Mouse (Mus musculus): ENCODE results near the gene Zdhhc22. TPM values are rescaled to one million over a fixed set of nuclear protein-coding genes. Genes with fewer than 3 reads are reported as not detected.

The Zdhhc22 gene
- total RNA-seq, 4 experiments from 2014 or later, result not detected

DNA sequence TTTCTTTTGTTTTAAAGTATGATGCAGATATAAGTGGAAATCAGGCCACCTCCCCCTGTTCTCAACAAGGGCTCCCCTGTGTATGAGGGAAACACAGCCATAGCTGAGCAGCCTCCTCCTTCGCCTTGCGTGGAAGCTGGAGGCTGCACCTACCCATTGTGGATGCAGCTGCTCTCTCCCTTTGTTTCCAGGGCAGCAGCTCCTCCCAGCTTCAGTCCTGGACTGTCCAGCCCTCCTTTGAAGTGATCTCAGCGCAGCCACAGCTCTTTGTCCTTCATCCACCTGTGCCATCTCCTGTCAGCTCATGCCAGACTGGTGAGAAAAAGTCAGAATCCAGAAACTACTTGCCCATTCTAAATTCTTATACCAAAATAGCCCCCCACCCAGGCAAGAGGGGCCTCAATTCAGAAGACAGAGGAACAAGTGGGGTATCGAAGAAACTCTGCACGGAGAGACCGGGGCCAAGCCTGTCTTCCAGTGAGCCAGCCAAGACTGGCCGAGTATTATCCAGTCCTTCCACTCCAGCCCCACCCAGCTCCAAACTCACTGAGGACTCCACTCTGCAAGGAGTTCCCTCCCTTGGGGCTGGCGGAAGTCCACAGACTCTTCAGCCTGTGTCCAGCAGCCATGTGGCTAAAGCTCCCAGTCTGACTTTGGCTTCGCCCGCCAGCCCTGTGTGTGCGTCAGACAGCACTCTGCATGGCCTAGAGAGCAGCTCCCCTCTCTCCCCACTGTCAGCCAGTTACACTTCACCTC lies 28.5 kb downstream of the Zdhhc22 start:
- peak; percentile 75 for DNase-seq (ENCODE audit: low spot score)

DNA sequence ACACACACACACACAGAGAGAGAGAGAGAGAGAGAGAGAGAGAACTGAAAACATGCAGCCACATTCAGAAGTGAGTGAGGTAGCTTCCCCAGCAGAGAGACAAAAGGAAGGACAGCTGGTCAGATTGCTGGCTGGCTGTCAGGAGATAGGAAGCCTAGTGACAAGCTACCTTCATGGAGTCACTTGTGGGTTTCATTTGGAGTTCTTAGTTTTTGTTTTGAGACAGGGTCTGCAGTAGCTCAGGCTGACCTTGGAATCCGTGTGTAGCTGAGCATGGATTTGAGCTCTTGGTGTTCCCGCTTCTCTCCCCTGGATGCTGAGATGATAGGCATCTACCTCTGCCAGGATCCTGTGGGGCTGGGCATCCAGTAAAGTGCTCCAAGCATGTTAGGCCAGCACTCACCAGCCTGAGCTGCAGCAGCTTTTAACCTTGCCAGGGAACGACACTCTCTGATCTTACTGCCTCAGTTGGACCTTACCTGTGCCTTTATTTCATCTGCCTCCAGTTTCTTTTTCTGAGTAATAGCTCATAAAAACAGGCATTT lies 29.4 kb downstream of the Zdhhc22 start:
- DNase-seq (ENCODE audit: low spot score), result no peak

DNA sequence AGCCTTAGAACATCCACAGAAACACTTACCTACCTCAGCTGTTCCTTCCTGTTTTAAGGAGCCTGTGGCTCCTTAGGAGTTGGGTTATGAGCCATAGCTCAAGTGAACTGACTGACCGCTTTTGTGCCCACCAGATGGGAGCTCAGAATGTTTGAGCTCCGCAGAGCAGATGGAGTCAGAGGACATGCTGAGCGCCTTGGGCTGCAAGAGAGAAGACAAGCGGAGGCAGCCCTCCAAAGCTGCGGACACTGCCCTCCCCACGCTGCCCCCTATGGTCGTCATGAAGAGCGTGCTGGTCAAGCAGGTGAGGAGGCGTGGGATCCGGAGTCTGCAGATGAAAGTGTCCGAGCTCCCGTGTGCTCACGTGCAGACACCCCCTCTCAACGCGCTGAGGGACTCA lies 30.1 kb downstream of the Zdhhc22 start:
- DNase-seq (ENCODE audit: low spot score), result no peak

DNA sequence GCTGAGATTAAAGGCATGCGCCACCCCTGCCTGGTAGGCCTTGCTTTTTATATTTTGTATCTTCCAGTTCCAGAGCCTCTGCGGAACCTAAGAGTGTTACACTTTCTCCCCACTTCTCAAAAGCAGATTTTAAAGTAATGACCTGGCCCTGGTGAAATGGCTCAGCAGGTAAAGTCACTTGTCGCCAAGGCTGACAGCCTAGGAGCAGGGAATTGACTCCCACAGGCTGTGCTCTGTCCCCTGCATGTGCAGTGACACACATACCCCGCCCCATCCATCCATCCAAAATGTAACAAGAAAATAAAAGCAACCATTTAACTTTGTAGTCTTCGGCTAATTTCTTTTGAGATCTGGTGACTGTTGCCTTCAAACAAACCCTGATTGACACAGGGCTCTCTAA lies 30.6 kb downstream of the Zdhhc22 start:
- no peak for DNase-seq (ENCODE audit: low spot score)

DNA sequence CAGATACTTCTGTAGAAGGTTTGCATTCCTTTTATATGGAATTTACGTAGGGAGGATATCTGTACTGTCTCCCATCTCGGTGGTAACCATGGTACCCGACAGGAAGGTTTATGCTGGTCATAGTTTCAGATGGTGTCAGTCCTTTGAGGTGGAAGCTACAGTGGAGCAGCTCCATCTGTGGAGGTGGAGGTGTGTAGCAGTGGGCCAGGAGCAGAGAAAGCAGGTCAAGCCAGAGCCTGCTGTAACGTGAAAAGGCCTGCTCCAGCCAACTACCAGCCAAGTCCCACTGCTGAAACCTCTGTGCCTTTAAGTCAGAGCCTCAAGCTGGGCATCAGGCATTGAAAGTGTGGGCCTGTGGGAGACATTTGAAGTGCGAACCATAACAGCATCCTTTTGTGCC lies 31.7 kb downstream of the Zdhhc22 start:
- DNase-seq (ENCODE audit: low spot score), result no peak

DNA sequence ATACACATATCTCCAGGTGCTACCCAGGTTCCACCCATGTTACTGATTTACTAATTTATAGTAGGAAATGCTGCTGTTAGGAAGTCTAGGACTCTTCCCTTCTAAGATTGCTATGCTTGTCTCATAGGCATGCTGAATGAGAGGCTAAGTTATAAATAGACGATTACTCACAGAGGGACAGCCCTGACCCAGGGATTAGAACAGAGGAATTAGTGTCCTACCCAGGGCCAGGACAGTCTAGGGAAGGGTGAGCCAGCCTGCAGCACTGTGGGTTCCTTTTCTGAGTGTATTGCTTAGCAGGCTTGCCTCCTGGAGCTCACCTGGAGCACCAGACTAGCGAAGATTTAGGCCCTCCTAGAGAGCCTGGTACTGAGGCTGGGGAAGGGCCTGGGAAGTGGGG lies 34.3 kb downstream of the Zdhhc22 start:
- DNase-seq (ENCODE audit: low spot score), result peak; percentile 62

DNA sequence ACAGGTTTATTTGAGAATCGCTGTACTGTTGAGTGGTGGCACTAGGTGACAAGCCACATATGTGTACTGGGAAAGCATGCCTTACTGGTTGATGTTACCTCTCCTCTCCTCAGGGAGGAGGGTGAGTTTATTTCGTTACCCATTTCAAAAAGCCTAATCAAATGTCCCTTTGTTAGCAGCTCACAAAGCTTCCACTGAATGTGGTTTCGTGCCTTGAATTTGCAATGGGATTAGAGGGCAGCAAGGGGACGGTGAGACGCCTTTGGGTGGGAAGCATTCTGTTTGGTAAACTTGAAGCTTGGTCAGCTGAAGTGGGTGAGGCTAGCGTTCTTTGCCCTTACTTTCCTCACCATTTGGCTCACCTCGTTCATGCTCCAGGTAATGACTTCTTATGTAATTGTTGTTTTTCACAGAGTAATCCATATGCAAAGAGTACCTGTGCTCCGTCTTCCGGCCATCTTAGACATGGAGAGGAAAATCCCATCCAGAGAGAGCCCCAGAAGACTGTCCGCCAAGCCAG lies 37.8 kb downstream of the Zdhhc22 start:
- DNase-seq (ENCODE audit: low spot score), result no peak

DNA sequence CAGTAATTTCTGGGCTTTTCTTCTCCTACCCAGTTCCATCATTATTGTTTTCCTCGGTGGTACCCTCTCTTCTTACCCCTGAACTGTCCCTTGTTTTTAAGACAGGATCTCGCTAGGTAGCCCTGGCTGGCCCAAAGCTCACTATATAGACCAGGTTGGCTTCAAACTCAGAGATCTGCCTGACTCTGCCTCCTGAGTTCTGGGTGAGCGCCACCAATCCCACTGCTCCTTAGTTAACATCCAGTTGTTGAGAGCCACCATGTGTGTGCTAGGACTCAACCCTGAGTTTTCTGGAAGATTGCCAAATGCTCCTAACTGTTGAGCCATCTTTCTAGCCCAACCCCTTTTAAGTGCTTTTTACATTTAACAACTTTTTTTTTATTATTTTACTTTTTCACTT lies 39.3 kb downstream of the Zdhhc22 start:
- DNase-seq (ENCODE audit: low spot score), result no peak

DNA sequence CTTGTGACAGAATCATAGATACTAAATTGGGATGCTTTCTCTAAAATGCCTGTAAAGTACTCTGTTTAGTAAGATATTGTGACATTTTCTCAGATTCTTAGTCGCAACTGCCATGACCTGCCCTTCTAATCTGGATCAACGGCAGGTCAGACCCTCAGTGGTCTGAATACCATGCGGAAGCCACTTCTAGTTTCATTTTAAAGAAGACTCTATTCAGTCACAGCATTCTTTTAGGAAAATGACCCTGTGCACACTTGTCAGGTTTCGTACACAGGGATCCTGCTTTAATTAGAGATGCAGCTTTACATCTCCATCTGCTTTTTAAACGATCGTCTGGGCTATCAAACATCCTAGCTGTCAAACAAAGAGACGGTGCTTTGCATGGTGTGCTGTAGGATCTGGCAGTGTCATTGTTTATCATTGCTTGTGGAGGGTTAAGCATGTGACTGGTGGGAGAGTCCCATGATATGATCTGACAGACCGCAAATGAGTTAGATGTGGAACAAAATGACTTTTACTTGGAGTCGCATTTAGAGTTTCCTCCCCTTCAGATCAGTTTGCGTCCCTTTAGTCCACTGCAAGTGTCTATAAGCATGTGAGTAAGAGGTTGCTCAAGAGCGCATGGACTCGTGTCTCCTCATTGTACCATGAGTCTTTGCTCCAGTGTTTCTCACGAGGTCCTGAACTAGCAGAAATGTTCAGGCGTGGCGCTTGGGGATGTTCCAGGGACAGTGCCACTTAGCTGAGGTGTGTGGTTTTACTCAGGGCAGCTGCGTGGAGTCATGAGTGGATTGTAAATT lies 39.9 kb downstream of the Zdhhc22 start:
- DNase-seq (ENCODE audit: low spot score), result no peak

DNA sequence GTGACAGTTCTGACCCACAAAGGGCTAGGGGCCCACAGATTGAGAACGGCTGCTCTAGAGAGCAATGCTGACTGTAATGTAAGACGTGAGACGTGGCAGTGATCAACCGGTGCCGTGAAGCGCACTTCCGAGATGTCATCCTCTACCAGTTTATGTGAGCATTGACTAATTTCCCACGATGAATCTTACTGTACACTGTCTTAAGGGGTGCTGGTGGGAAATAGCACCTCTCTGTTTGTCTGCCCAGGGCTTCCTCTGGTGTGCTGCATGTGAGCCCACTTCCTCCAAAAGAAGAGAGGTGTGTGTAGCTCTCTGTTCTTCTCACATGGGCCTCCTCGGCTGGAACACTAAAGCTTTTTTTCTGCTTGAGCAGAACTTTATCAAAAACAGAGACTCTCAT lies 40.7 kb downstream of the Zdhhc22 start:
- no peak for DNase-seq (ENCODE audit: low spot score)

DNA sequence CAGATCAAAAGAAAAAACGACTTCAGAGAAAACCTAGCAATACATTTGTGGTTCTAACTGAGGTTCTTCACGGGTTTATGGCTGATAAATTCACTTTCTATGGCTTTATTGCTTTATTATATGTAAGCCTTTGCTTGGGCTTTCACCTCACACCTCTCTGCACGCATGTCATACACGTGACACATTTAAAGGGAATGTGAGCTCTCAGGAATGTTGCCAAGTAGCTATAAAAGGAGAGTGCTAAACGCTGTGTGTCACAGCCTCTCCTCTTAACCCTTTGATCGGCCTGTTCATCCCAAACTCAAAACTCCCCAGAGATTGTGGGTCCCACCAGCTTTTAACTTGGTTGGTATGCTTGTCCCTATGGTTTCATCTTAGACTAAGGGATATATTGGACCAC lies 41.6 kb downstream of the Zdhhc22 start:
- peak; percentile 66 for DNase-seq (ENCODE audit: low spot score)

DNA sequence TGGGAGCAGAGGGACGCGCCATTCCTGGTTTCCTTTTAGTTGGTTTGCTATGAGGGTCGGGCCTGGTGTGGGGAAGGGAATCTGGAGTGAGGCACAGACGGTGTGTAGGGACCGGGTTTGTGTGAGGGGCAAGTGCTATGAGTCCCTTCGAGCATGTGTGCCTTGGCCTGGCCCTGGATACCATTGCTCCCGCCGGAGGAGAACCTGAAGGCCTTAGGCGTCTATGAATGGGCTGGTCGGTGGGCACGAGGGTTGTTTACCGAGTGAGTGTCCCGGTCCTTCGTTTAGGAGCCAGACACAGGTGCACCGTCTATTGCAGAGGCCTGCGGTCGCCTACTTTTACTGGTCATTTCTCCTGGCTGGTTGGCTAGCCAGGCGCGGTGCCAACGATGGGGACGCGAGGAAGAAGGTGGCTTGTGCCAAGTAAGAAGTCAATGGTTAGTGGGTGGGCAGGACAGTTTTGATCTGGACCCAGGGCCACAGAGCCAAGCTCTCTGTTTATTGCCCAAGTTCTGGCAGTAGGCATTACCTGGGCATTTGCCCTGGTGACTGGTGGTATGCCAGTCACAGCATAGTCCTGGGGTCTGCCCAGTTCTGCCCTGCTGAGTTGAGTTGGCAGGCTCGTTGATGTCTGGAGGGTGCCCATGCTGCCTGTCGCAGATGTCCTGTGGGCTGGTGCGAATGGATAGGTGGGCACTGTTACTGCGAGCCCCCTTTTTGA lies 42.4 kb downstream of the Zdhhc22 start:
- DNase-seq (ENCODE audit: low spot score), result no peak

DNA sequence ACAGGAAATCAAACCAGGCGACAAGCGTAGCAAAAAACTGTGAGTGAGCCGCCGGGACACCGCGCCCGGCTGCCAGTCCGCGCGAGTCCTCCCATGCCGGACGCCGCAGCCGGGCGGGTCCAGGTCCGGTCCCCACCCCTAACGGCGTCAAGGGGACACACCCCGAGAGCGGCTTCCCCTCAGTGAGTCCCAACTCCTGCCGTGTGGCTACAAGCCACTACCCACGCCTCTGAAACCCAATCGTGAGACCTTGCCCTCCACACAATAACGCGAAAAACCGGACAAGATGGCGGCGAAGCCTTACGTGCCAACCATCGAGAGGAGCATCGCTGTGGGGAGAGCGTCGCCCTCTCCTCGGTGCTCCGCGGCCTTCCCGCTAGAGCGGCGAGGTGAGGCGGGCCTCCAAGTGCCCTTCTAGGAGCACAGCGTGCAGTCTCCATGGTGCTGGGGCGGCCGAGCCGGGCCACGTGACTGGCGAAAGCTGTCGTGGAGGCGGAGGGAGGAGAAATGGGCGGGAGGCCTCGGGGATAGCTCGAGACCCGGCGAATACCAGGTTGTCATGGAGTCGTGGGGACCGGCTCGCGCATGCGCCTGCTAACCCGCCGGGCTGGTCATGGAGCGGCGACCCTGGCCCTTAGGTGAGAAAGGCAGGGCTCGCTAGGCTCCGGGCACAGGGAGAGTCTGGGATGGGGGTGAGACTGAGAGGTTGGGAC lies 43.2 kb downstream of the Zdhhc22 start, which contains the start of gene Cipc:
TSS of gene Cipc (plus strand) at position 182 of the 713 bp plus-strand sequence.
- peak; percentile 98 for DNase-seq (ENCODE audit: low spot score)

DNA sequence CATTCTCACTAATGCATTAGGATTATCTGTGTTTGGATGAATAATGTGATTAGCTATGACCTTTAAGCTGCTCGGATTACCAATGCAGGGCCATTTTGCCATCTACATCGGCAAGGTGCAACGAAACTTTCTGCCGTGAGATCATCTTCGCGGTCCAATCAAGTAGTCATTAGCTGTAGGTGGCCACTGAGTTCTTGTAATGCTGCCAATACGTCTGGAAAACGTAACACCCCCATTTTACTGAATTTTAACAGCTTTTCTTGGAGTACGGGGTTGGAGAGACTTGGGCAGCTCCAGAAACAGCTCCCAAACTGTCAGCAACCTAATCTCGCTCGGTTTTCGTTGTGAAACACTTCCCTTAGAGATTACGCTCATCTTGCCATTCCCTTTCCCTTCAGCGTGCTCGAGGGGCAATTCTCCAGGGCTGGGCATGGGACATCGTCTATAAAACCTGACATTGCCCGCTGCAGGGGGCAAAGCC lies 43.9 kb downstream of the Zdhhc22 start:
- DNase-seq (ENCODE audit: low spot score), result no peak

DNA sequence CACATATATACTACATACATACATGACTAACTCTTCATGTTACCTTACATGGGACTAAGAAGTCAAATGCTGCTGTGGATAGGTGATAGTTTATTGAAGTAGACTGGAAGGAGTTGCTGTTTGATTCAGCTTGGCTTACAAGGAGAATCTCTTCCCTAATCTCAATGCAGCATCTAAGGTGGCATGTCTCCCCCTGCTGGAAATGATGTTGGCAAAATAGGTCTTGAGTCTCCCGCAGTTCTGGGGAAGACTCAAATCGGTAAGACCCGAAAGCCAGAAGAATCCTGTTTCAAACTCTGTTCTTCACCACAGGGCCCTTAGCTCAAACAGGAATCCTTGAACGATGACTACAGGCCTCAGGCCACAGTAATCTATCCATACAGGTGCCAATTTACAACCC lies 45.1 kb downstream of the Zdhhc22 start:
- peak; percentile 86 for DNase-seq (ENCODE audit: low spot score)

DNA sequence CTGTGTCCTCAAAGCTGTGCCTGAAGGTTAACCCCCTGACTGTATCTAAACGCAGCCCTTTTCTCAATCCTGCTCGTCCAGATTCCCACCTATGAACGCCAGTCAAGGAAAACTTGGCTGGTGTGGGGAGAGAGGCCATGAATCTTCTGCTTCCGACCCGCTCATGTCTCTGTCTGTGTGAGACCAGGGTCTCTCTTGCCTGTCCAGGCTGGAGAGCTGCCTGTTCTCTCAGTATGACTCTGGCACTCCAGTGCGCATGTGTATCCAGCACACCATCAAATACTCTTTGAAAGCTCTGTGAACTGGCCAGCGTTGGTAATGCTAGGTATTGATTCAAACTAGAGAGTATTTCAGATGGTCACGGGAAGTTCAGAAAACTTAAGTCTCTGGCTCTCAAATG lies 46.8 kb downstream of the Zdhhc22 start:
- no peak for DNase-seq (ENCODE audit: low spot score)

DNA sequence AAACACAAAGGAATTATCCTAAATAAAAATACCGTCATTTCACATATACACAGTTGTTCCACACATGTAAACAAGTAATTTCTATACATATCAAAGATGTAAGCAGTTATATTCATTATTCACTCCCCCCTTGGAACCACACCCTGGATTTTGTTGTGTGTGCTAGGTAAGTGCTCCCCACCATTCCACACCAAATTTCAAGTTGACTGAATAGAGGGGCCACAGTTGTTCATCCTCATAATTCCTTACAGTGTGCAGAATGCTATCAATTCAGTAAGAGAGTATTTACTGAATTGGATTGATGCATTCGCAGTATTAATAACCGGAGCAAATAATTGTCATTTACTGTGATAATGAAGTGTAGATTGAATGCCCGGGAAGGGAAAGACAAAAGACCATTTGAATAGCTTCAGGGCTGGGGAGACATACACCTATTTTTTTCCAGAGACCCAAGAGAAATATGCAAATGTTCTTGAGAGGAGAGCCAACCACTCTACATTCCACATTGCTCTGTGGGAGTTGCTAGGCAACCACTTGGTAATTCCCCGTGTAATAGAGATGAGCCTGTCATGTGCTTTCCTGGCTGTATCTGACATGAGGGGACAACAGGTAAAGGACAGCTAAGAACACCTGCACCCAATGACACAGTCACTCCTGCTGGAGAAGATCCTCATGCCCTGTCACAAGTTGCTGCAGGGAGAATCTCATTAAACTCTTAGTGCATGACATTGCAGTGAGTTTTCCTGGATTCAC lies 48.3 kb downstream of the Zdhhc22 start:
- DNase-seq (ENCODE audit: low spot score), result no peak

DNA sequence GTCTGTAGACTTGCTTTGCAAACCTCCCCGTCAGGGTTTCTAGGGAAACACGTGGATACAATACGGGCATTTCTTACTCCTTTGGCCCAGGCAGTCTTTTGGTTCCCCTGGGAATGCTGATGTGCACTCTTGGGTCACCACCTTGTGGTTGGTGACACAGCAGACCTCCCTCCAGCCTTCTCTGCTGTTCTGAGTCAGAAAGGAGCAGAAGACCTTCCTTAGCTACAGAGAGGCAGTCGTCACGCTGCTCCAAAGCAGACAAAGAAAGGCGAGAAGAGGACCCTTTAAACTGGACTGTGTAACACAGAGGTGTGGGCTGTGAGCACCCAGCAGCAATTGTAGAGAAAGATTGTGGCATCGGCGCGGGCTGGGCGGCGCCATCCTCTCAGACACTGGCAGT lies 49.1 kb downstream of the Zdhhc22 start:
- no peak for DNase-seq (ENCODE audit: low spot score)

DNA sequence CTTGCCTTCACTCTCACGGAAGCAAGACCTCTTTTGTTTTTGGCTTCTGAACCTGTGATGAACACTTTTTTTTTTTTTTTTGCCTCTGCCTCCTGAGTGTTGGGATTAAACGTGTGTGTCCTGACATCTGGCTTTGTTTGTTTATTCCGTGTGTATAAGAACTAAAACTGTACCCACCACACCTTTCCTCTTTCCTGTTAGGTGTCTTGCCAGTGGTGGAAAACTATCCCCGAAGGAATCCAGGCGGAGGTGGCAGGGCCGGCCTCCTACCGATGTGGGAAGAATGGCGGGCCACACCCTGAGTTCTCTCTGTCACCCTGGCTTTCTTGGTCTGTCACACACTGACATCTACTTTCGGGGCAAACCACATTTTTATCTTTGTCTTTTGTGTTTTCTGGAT lies 51.7 kb downstream of the Zdhhc22 start:
- peak; percentile 77 for DNase-seq (ENCODE audit: low spot score)

DNA sequence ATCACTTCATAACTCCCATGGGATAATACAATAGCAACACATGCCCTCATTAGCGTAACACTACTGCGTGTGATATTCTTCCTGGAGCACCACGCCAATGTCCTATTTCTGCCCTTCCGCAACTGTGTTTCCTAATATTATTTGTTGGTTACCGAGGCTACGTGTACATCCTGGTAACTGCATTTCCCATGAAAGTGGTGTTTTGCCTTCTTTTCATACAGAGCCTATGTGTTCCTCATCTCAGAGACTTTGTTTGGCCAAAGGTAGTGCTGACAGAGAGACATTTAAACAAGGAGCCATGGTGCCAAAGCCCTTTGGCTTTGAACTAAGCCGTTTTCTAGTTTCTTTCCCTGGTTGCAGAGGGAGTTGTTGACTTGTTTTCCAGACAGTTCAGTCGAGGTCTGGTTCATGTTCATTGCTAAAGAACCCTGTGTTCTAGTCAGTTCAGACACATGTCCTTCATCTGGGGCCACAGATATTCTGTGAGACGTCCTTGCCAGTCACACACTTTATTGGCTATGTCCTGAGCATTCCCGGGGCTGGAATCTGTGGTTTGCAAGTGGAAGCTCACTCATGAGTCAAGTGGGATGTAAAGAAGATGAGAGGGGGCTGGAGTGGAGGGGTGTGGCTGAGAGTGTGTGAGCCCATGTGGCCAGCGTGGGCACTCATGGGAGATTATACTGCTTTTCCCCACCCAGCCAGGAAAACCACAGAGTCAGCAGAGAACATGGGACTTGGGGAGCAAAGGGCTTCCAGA lies 53.5 kb downstream of the Zdhhc22 start:
- peak; percentile 84 for DNase-seq (ENCODE audit: low spot score)

All from heart, adult 8-10 months (tissue).